Mouse (Mus musculus) kidney, embryonic 14.5 days (tissue): ENCODE results near the gene Sf3a3. TPM values are rescaled to one million over a fixed set of nuclear protein-coding genes. Genes with fewer than 3 reads are reported as not detected.
A peak's percentile ranks its signal among the peaks of the same experiment; 100 is the strongest.
"Not testable (repeated sequence)": the region's sequence is repeated elsewhere in the genome, so short reads cannot be mapped to it uniquely, and the experiment has no call there.

ENCODE experiments used
- ATAC-seq: fragments of 200-750 bp; cut with Nextera tagmentation; 2 replicates; pipeline ENCODE4 v1.8.0; 2017; ENCODE audit warnings: moderate number of reproducible peaks, mild to moderate bottlenecking, moderate TSS enrichment, moderate library complexity; ENCODE audit not compliant: low FRiP score, low TSS enrichment
- H3K27ac ChIP-seq: fragments of 300-500 bp; sonication (generic); 2 replicates; pipeline ENCODE4 v1.5.1; 2014; ENCODE audit warnings: low read depth, mild to moderate bottlenecking, low read length, moderate library complexity, mixed read lengths
- H3K27me3 ChIP-seq: fragments of 300-500 bp; sonication (generic); 2 replicates; pipeline ENCODE4 v1.6.1; 2014; ENCODE audit warnings: mild to moderate bottlenecking, low read length; ENCODE audit not compliant: control insufficient read depth, insufficient read depth
- H3K36me3 ChIP-seq: fragments of 300-500 bp; sonication (generic); 2 replicates; pipeline ENCODE4 v1.6.1; 2014; ENCODE audit warnings: low read length, mixed read lengths; ENCODE audit not compliant: control insufficient read depth, insufficient read depth
- H3K4me1 ChIP-seq: fragments of 300-500 bp; sonication (generic); 2 replicates; pipeline ENCODE4 v1.6.1; 2014; ENCODE audit warnings: low read length, mixed read lengths; ENCODE audit not compliant: control insufficient read depth, insufficient read depth
- H3K4me2 ChIP-seq: fragments of 300-500 bp; sonication (generic); replicated peaks from 2 replicates; pipeline ENCODE4 v1.6.1; 2014; ENCODE audit warnings: low read depth, mild to moderate bottlenecking, low read length
- H3K4me3 ChIP-seq: fragments of 300-500 bp; sonication (generic); 2 replicates; pipeline ENCODE4 v1.5.1; 2014; ENCODE audit warnings: mild to moderate bottlenecking, low read length
- H3K9ac ChIP-seq: fragments of 300-500 bp; sonication (generic); 2 replicates; pipeline ENCODE4 v1.6.1; 2014; ENCODE audit warnings: low read depth, mild to moderate bottlenecking, low read length, moderate library complexity
- H3K9me3 ChIP-seq: fragments of 300-500 bp; sonication (generic); 2 replicates; pipeline ENCODE4 v1.6.1; 2016; ENCODE audit warnings: low read length; ENCODE audit not compliant: control insufficient read depth
- WGBS: fragments of 180-500 bp; shearing (Covaris S2); extraction: QIAGEN DNeasy Blood & Tissue Kit; methylation state at CpG from one replicate; pipeline ENCODE4 v1.1.7; 2014; 5-methylcytosine and 5-hydroxymethylcytosine counted together
- polyA plus RNA-seq: library from polyadenylated mRNA; unstranded; fragments of >200 nt; fragmentation: Nextera tagmentation; extraction: Ambion mirVana; gene quantifications from 2 replicates; pipeline ENCODE4 v1.2.1, GENCODE M21; 2014

Gene Sf3a3
- polyA plus RNA-seq, 1 experiment from 2014 or later, result 183 TPM

- Histone ChIP-seq H3K9me3 (no peaks in the 10 kb centered on the region), H3K36me3 (peaks cover 4% of the 10 kb centered on the region; the same call in 1 of the 2 replicates), H3K4me2 (peak overlapping the region; percentile 35), H3K27ac (peak overlapping the region; percentile 96), H3K4me1 (peaks cover 48% of the 10 kb centered on the region), H3K4me3 (0 out of 2 replicates have a peak overlapping the region, but pooled peaks have one; percentile 1), H3K27me3 (no peaks in the 10 kb centered on the region), H3K9ac (peak overlapping the region; percentile 46; the same call in 1 of the 2 replicates)
- ATAC-seq, result no peak
- 4% methylated on average over 11 of the region's 11 CpGs for WGBS
These were observed 9.6 kb upstream of the Sf3a3 start for GRCm38 (mm10) chr4:124704797-124705474.

DNA sequence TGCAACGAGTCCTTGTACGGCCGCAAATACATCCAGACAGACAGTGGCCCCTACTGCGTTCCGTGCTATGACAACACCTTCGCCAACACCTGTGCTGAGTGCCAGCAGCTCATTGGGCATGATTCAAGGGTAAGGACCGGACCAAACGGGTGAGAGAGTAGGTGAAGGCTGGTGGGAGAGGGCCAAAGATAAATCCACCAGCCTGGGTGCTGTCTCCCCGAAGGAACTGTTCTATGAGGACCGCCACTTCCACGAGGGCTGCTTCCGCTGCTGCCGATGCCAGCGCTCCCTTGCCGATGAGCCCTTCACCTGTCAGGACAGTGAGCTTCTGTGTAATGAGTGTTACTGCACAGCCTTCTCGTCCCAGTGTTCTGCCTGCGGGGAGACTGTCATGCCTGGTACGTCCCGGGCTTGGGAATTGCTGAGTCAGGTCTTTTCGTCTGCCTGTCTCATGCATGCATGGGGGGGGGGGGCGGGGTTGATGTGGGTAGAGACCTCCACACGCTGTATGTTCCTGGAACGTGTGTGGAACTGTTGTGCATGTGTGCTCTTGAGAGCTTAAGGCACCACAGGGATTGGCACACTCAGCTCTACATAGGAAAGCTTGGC lies 8.8 kb upstream of the Sf3a3 start:
- H3K36me3 ChIP-seq, result peaks cover 4% of the 10 kb centered on the region; the same call in 1 of the 2 replicates
- H3K9me3 ChIP-seq, result no peaks in the 10 kb centered on the region
- peak overlapping the region; percentile 5; the same call in 1 of the 2 replicates for H3K4me2 ChIP-seq
- H3K9ac ChIP-seq, result no peak overlapping the region
- WGBS, result 80% methylated on average over 23 of the region's 23 CpGs
- ATAC-seq, result no peak
- H3K4me3 ChIP-seq, result no peak overlapping the region
- no peaks in the 10 kb centered on the region for H3K27me3 ChIP-seq
- peak overlapping the region; percentile 96; the same call in 1 of the 2 replicates for H3K27ac ChIP-seq
- H3K4me1 ChIP-seq, result peaks cover 51% of the 10 kb centered on the region

GRCm38 (mm10) chr4:124707381-124708199 lies 7.0 kb upstream of the Sf3a3 start:
- peaks cover 43% of the 10 kb centered on the region for H3K4me1 ChIP-seq
- ATAC-seq, H3K9me3 ChIP-seq, H3K4me2 ChIP-seq, H3K9ac ChIP-seq, H3K4me3 ChIP-seq, H3K27ac ChIP-seq, H3K36me3 ChIP-seq, H3K27me3 ChIP-seq: not testable (repeated sequence)
- WGBS, result 91% methylated on average over 25 of the region's 25 CpGs

- H3K4me3 ChIP-seq, ATAC-seq, H3K9me3 ChIP-seq, H3K27me3 ChIP-seq, H3K36me3 ChIP-seq: not testable (repeated sequence)
- Histone ChIP-seq H3K9ac (peak overlapping the region; percentile 48; the same call in 1 of the 2 replicates), H3K27ac (peak overlapping the region; percentile 90), H3K4me2 (peak overlapping the region; percentile 64), H3K4me1 (peaks cover 42% of the 10 kb centered on the region)
- WGBS, result 9% methylated on average over 1 of the region's 1 CpGs
These were observed 6.4 kb upstream of the Sf3a3 start for GRCm38 (mm10) chr4:124708200-124708517.

DNA sequence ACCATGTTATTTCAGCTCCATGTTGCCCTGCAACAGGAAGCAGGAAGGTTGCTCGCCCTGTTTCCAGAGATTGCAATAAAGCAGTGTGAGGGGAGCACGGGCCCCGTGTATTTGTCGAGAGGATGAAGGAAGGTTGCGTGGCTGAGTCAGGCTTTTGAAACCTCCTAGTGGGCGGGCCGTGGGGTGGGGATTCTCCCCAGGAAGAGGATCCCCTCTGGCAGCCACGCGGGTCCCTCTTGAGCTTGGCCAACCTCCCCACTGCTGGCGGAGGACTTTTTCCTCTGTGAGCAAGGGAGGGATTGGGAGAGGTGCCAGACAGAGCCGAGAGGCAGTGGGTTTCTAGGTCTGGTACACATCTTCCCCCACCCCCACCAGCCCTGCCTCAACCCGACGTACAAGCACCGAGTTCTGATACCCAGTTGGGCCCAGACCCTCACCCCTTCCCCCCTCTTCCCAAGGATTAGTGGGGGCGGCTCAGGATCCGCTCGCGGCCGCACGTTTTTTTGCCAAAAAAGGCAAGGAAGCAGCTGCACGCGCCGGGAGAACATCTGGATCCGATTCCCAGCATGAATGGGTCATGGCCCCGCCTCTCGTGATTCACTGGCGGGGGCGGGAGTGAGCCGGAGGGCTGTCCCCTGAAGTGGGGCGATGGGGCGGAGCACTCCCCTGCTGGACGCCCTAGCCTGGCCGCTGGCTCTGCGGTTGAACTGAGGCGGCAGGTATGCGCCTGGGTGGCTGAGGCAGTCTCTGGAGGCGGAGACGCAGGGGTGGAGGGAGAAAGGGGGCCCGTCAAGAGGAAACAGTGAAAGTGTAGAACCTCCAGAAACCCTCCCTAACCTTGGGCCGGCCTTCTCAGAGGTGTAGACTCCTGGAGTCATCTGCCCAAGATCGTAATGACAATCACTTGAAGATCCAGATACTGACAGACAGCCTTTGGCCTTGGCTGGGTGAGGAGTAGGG lies 5.8 kb upstream of the Sf3a3 start:
- peaks cover 36% of the 10 kb centered on the region for H3K4me1 ChIP-seq
- peak overlapping the region; percentile 90 for H3K27ac ChIP-seq
- H3K27me3 ChIP-seq, result no peaks in the 10 kb centered on the region
- H3K4me3 ChIP-seq, result peak overlapping the region; percentile 32
- ATAC-seq, result peak; percentile 87
- peak overlapping the region; percentile 48; the same call in 1 of the 2 replicates for H3K9ac ChIP-seq
- peak overlapping the region; percentile 64 for H3K4me2 ChIP-seq
- 1% methylated on average over 41 of the region's 41 CpGs for WGBS
- H3K36me3 ChIP-seq, result peaks cover 4% of the 10 kb centered on the region; the same call in 1 of the 2 replicates
- no peaks in the 10 kb centered on the region for H3K9me3 ChIP-seq

GRCm38 (mm10) chr4:124709961-124710446 lies 4.6 kb upstream of the Sf3a3 start:
- Histone ChIP-seq H3K4me1 (peaks cover 24% of the 10 kb centered on the region), H3K36me3 (peaks cover 4% of the 10 kb centered on the region; the same call in 1 of the 2 replicates), H3K4me3 (peak overlapping the region; percentile 26; the same call in 1 of the 2 replicates), H3K4me2 (peak overlapping the region; percentile 64), H3K9ac (peak overlapping the region; percentile 51; the same call in 1 of the 2 replicates), H3K27ac (peak overlapping the region; percentile 90), H3K27me3 (no peaks in the 10 kb centered on the region), H3K9me3 (no peaks in the 10 kb centered on the region)
- 3% methylated on average over 18 of the region's 18 CpGs for WGBS
- no peak for ATAC-seq

- Histone ChIP-seq H3K27ac (no peak overlapping the region), H3K9me3 (no peaks in the 10 kb centered on the region), H3K4me3 (no peak overlapping the region), H3K4me1 (peaks cover 22% of the 10 kb centered on the region), H3K27me3 (no peaks in the 10 kb centered on the region), H3K9ac (no peak overlapping the region), H3K36me3 (peaks cover 4% of the 10 kb centered on the region), H3K4me2 (no peak overlapping the region)
- 9% methylated on average over 5 of the region's 5 CpGs for WGBS
- ATAC-seq, result no peak
These were observed 3.7 kb upstream of the Sf3a3 start for GRCm38 (mm10) chr4:124710776-124711291.

- 87% methylated on average over 6 of the region's 6 CpGs for WGBS
- H3K4me2 ChIP-seq, result no peak overlapping the region
- peaks cover 26% of the 10 kb centered on the region for H3K4me1 ChIP-seq
- no peaks in the 10 kb centered on the region for H3K9me3 ChIP-seq
- H3K9ac ChIP-seq, result no peak overlapping the region
- H3K36me3 ChIP-seq, result peaks cover 16% of the 10 kb centered on the region
- ATAC-seq, result no peak
- H3K27ac ChIP-seq, result no peak overlapping the region
- no peak overlapping the region for H3K4me3 ChIP-seq
- H3K27me3 ChIP-seq, result no peaks in the 10 kb centered on the region
These were observed 2.0 kb upstream of the Sf3a3 start for GRCm38 (mm10) chr4:124712618-124713017.
